Mouse (Mus musculus) adrenal gland, adult 10 weeks (tissue): ENCODE results near the gene Spaca6. TPM values are rescaled to one million over a fixed set of nuclear protein-coding genes. Genes with fewer than 3 reads are reported as not detected.

Experiments
- polyA plus RNA-seq: library from polyadenylated mRNA; stranded (reverse); fragments of 350-450 nt; fragmentation: Illumina TruSeq; extraction: RNeasy Lipid Tissue Mini Kit (QIAGEN cat#74804); gene quantifications from one replicate; pipeline ENCODE4 v1.2.3, GENCODE M21; 2014; ENCODE audit warnings: low read depth, low replicate concordance

Gene Spaca6
- 41.7 TPM for polyA plus RNA-seq

DNA sequence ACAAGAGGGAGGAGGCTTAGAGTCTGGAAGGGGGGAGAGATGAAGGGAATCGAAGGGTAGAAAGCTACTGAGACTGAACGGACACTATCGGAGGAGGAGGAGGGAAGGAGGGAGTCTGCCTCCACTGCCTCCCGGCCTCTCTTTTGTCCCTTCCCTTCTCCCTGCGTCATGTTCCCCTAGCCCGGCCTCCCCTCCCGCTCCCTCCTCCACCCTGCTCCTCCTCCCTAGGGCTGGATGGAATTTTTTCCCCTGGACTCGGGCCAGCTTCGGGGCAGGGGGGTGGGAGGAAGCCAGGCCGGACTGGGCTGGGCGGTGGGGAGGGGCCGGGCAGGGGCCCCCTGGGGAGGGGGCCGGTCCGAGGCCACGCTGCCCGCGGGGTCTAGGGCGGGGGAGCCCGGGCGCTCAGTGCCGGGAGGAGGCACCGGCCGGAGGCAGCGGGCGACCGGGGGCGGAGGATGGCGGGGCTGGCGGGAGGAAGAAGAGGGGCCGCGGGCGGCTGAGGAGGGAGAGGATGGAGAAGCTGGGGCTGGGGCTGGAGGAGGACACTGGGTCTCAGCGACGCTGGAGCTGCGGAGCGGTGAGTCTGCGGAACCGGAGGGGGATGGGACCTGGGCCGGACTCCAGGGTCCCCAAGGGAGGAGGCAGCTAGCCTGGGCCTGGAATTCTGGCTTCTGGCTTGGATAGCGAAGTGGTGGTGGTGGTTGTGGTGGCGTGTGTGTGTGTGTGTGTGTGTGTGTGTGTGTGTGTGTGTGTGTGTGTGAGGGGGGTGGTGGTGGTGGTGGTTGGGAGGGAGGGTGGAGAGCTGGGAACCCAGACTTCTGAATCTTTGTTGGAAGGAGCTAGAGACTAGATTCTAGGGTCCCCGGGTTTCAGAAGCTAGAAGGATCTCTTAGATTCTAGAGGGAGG, at the start of gene Spaca6:
Gene Spaca6 (plus strand): TSS at position 408 of the 907 bp plus-strand sequence.

DNA sequence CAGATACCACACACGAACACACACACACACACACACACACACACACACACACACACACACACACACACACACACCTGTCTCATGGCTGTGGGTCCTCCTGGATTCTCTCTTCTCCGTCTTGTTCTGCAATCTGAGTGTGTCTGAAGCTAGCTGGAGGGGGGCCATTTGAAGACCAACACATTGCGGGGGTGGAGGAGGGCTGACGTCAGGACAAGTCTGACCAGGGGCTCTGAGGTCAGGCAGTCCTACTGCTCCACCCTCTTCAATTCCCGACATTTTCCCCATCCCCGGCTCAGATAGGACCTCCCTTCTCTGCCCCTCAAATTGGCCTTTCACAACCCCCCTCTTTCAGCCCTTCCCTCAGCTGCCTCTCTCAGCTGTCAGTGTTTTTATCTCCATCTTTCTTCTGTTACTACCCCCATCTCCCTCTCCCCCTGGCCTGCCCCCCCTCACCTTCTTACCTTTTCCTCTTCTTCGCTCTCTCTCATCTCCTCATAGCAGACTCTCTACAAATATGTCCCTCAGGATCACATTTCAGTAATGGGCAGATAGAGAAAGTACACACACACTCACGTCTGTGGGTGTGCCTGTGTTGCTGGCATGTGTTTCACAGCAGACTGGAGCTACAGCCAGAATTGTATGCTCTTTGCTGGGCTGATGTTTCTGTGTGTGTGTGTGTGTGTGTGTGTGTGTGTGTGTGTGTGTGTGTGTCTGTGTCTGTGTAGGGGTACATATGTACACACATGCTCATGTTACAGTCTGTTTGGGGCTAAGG, 28.3 kb downstream of the Spaca6 start, which contains the start of gene Has1:
Gene Has1 (minus strand): TSS at position 142 of the 775 bp plus-strand sequence.

DNA sequence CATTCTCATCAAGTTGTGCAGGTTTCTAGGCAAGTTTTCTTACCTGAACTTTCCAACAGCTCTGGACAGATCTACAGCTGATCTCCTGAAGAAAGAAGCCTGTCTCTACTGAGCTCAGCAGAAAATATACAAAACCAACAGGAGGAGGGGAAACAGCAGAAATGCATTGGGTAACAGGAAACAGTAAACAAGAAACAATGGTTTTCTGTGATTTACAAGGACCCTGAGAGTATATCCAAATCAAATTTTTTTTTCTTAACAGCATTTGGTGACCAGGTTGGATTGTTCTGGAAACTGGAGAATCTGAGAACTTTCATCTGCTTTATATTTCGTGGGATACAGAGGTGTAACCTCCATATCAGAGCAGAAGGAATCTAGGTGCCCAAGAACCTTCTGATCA, 56.9 kb downstream of the Spaca6 start, which contains the start of gene Fpr1:
Gene Fpr1 (minus strand): TSS at position 101 of the 400 bp plus-strand sequence.

GRCm38 (mm10) chr17:17887774-17888248, 60.9 kb downstream of the Spaca6 start, which contains the start of the genes Fpr2 and Fpr3:
Fpr2 (plus strand) TSS chr17:17887824.
Fpr3 (plus strand) TSS chr17:17887852.

Other genes starting within 250 kb of the Spaca6 start
- gene Lnpep, start 202.1 kb upstream of the Spaca6 start, polyA plus RNA-seq, result 207 TPM
- gene Vmn2r90, start 123.4 kb upstream of the Spaca6 start, polyA plus RNA-seq, result not detected
- gene Has1, start 28.0 kb downstream of the Spaca6 start, polyA plus RNA-seq, result not detected
- not detected for gene Fpr1, start 56.8 kb downstream of the Spaca6 start, polyA plus RNA-seq
- not detected for gene Fpr2, start 60.7 kb downstream of the Spaca6 start, polyA plus RNA-seq
- not detected for gene Fpr3, start 60.7 kb downstream of the Spaca6 start, polyA plus RNA-seq
- not detected for gene Fpr-rs4, start 194.6 kb downstream of the Spaca6 start, polyA plus RNA-seq
- gene Vmn2r124, start 222.3 kb downstream of the Spaca6 start, polyA plus RNA-seq, result not detected